Mouse (Mus musculus) forebrain, embryonic 13.5 days (tissue): ENCODE results near the gene Scgb2b18. TPM values are rescaled to one million over a fixed set of nuclear protein-coding genes. Genes with fewer than 3 reads are reported as not detected.
"Not testable (repeated sequence)": the region's sequence is repeated elsewhere in the genome, so short reads cannot be mapped to it uniquely, and the experiment has no call there.

Experiments
- ATAC-seq: fragments of 200-750 bp; cut with Nextera tagmentation; 2 replicates; pipeline ENCODE4 v1.8.0; 2017
- H3K27ac ChIP-seq: fragments of 300-500 bp; sonication (generic); 2 replicates; pipeline ENCODE4 v1.5.1; 2015; ENCODE audit warnings: inconsistent platforms, mild to moderate bottlenecking, moderate library complexity
- H3K27me3 ChIP-seq: fragments of 300-500 bp; sonication (generic); 2 replicates; pipeline ENCODE4 v1.6.1; 2015; ENCODE audit warnings: mild to moderate bottlenecking, inconsistent platforms
- H3K36me3 ChIP-seq: fragments of 300-500 bp; sonication (generic); 2 replicates; pipeline ENCODE4 v1.6.1; 2015; ENCODE audit warnings: mild to moderate bottlenecking, inconsistent platforms; ENCODE audit not compliant: poor library complexity, severe bottlenecking
- H3K4me1 ChIP-seq: fragments of 300-500 bp; sonication (generic); 2 replicates; pipeline ENCODE4 v1.6.1; 2015; ENCODE audit warnings: inconsistent platforms
- H3K4me2 ChIP-seq: fragments of 300-500 bp; sonication (generic); 2 replicates; pipeline ENCODE4 v1.6.1; 2015; ENCODE audit warnings: inconsistent platforms, mild to moderate bottlenecking, moderate library complexity
- H3K4me3 ChIP-seq: fragments of 300-500 bp; sonication (generic); 2 replicates; pipeline ENCODE4 v1.5.1; 2015; ENCODE audit warnings: mild to moderate bottlenecking, inconsistent platforms
- H3K9ac ChIP-seq: fragments of 300-500 bp; sonication (generic); 2 replicates; pipeline ENCODE4 v1.6.1; 2015; ENCODE audit warnings: mild to moderate bottlenecking, inconsistent platforms
- H3K9me3 ChIP-seq: fragments of 300-500 bp; sonication (generic); replicated peaks from 2 replicates; pipeline ENCODE4 v1.6.1; 2016; ENCODE audit warnings: inconsistent platforms
- WGBS: fragments of 180-500 bp; shearing (Covaris S2); methylation state at CpG from one replicate; pipeline ENCODE4 v1.1.7; 2015; 5-methylcytosine and 5-hydroxymethylcytosine counted together
- polyA plus RNA-seq: library from polyadenylated mRNA; unstranded; fragments of >200 nt; fragmentation: Nextera tagmentation; extraction: Ambion mirVana; gene quantifications from 2 replicates; pipeline ENCODE4 v1.2.1, GENCODE M21; 2015

The Scgb2b18 gene
- not detected in 2 replicates for polyA plus RNA-seq

GRCm38 (mm10) chr7:33173764-33174163 is at the start of gene Scgb2b18:
Gene Scgb2b18 (minus strand): TSS chr7:33173864.
- not testable (repeated sequence) for H3K27ac ChIP-seq, H3K4me3 ChIP-seq, H3K9me3 ChIP-seq, H3K9ac ChIP-seq, H3K4me2 ChIP-seq, ATAC-seq, H3K27me3 ChIP-seq, H3K4me1 ChIP-seq, H3K36me3 ChIP-seq
- WGBS = 80% methylated on average over 2 of the region's 2 CpGs

- not testable (repeated sequence) for H3K4me2 ChIP-seq, H3K9me3 ChIP-seq, H3K4me1 ChIP-seq, ATAC-seq, H3K4me3 ChIP-seq, H3K9ac ChIP-seq, H3K27me3 ChIP-seq, H3K27ac ChIP-seq, H3K36me3 ChIP-seq
- WGBS = no CpG with 5 or more reads among the region's 2 CpGs
Measured at GRCm38 (mm10) chr7:33185268-33185667, 11.6 kb upstream of the Scgb2b18 start, which contains the start of gene Scgb1b18. Gene Scgb1b18 (plus strand): TSS chr7:33185568.

Other genes with a start within 250 kb of the Scgb2b18 start
- not detected in 2 replicates for gene Scgb2b17, start 117.3 kb downstream of the Scgb2b18 start, polyA plus RNA-seq
- not detected in 2 replicates for gene Scgb1b17, start 110.4 kb downstream of the Scgb2b18 start, polyA plus RNA-seq
- gene Scgb1b18, start 11.7 kb upstream of the Scgb2b18 start, polyA plus RNA-seq = not detected in 2 replicates
- gene Scgb2b19, start 106.5 kb upstream of the Scgb2b18 start, polyA plus RNA-seq = not detected in 2 replicates
- gene Scgb1b19, start 113.4 kb upstream of the Scgb2b18 start, polyA plus RNA-seq = not detected in 2 replicates
- gene Scgb2b20, start 192.5 kb upstream of the Scgb2b18 start, polyA plus RNA-seq = not detected in 2 replicates
- gene Scgb1b20, start 199.4 kb upstream of the Scgb2b18 start, polyA plus RNA-seq = not detected in 2 replicates